8 mouse cellular contexts compared by ENCODE assay signal in the genomic region with DNA sequence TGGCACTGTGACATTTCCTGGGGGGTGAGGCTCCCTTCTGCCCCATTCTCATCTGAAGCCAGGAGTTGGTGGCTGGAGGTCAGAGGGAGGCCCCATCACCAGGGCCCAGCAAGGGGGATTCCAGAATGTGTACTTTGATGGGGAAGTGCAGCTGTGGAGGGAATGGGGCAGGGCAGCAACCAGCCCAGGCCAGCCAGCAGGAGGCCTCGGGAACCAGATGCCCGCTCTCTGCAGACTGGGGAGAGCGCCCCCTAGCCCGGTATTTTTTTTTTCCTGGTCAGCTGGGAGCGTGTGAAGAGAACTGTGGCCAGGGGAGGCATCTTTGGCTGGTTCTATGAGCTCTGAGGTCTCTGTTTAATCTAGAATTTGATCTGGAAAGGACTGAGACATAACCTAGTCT. TPM values are rescaled to one million over a fixed set of nuclear protein-coding genes. Genes with fewer than 3 reads are reported as not detected.
A peak's percentile ranks its signal among the peaks of the same experiment; 100 is the strongest.
DNase-seq lines count a peak whose midpoint lies in the region; ATAC-seq and TF ChIP-seq lines count a peak whose summit lies in the region.
"Had no signal": no experiment of that assay in that cellular context is flagged by ENCODE, and none has a peak within 500 bp of the region (broad histone marks: within the 10 kb centered on the region; RNA-seq: fewer than 3 reads in every experiment).

No protein-coding gene starts in this region.

- no peaks in the 10 kb centered on the region for H3K36me3 ChIP-seq in kidney, adult 2 months (ENCODE audit: control insufficient read depth, insufficient read depth, low read length)
- H3K36me3 ChIP-seq in spleen, adult 2 months (ENCODE audit: control insufficient read depth, insufficient read depth, low read length): no peaks in the 10 kb centered on the region

- DNase-seq in kidney, adult 2 months: no peak
- no peak for DNase-seq in kidney, adult 18-20 months
- no peak for DNase-seq in spleen, adult 2 months (ENCODE audit: low read depth in 1 of 2, low spot score in 2 of 2)
- no peak for DNase-seq in spleen, postnatal 14 days (ENCODE audit: low spot score in 2 of 2)
- DNase-seq in retina, embryonic 14.5 days (ENCODE audit: low spot score): peak; percentile 68

- H3K4me3 ChIP-seq in kidney, adult 2 months (ENCODE audit: insufficient read depth, low read depth, low read length): no peak overlapping the region
- H3K4me3 ChIP-seq in spleen, adult 2 months (ENCODE audit: extremely low read depth, insufficient read depth, insufficient read length): no peak overlapping the region
- no peak overlapping the region for H3K4me3 ChIP-seq in bone marrow, adult 2 months (replicated peaks; ENCODE audit: control insufficient read depth, low read depth, low read length)
- H3K4me3 ChIP-seq: megakaryocyte, embryonic 14.5 days had no signal

- H3K4me1 ChIP-seq in kidney, adult 2 months (ENCODE audit: control insufficient read depth, insufficient read depth, low read length): no peaks in the 10 kb centered on the region
- H3K4me1 ChIP-seq in spleen, adult 2 months (ENCODE audit: control insufficient read depth, insufficient read depth, insufficient read length): no peaks in the 10 kb centered on the region; the same call in none of the 2 replicates
- no peaks in the 10 kb centered on the region for H3K4me1 ChIP-seq in bone marrow, adult 2 months (ENCODE audit: control insufficient read depth, insufficient read depth, low read length)

- H3K27ac ChIP-seq in kidney, adult 2 months (ENCODE audit: insufficient read depth, low read depth, low read length): no peak overlapping the region
- H3K27ac ChIP-seq in spleen, adult 2 months (ENCODE audit: insufficient read depth, low read length): no peak overlapping the region
- H3K27ac ChIP-seq in bone marrow, adult 2 months (ENCODE audit: control insufficient read depth, insufficient read depth, low read depth, low read length, poor library complexity): no peak overlapping the region

- peaks cover 4% of the 10 kb centered on the region; the same call in 1 of the 2 replicates for H3K27me3 ChIP-seq in kidney, adult 2 months (replicated peaks; ENCODE audit: control insufficient read depth, insufficient read depth, low read length)
- peaks cover 10% of the 10 kb centered on the region for H3K27me3 ChIP-seq in spleen, adult 2 months (ENCODE audit: control insufficient read depth, insufficient read depth, low read length)

- peak; percentile 31; the same call in 1 of the 2 replicates for TF ChIP-seq CTCF in kidney, adult 2 months (conservative IDR thresholded peaks at IDR 0.05; ENCODE audit: insufficient read depth, insufficient read length, low read depth, low read length)
- 0 out of 2 replicates have a peak, but pooled peaks have one; percentile 10 for TF ChIP-seq CTCF in spleen, adult 2 months (IDR thresholded peaks at IDR 0.05; ENCODE audit: extremely low read depth, insufficient read depth, insufficient read length, insufficient replicate concordance)
- TF ChIP-seq CTCF in bone marrow, adult 2 months (IDR thresholded peaks at IDR 0.05; ENCODE audit: control insufficient read depth, insufficient read depth, low read length): peak; percentile 16; the same call in 1 of the 2 replicates

- no peak for TF ChIP-seq POLR2A in kidney, adult 2 months (IDR thresholded peaks at IDR 0.05; ENCODE audit: low read depth, low read length)
- TF ChIP-seq POLR2A in spleen, adult 2 months (IDR thresholded peaks at IDR 0.05; ENCODE audit: low read depth, low read length): no peak
- TF ChIP-seq POLR2A in bone marrow, adult 2 months (IDR thresholded peaks at IDR 0.05; ENCODE audit: borderline replicate concordance, control insufficient read depth, low read depth, low read length): no peak

- no peak for ATAC-seq in activated CD4-positive, CD25-positive, alpha-beta regulatory T cell, adult 4 months

- WGBS in kidney, adult 2 months: 24% methylated on average over 5 of the region's 5 CpGs
- 36% methylated on average over 5 of the region's 5 CpGs for WGBS in spleen, adult 2 months
- 16% methylated on average over 5 of the region's 5 CpGs for WGBS in bone marrow, adult 2 months

RNA-seq across cellular contexts. Expression of a gene that starts 4.1 kb away (rescaled TPM):
- polyA plus RNA-seq in kidney, adult 2 months (2012; rRNA removed): 0.27 and 0.48 TPM in 2 replicates
- 1.9 and 2.0 TPM in 2 replicates for polyA plus RNA-seq in spleen, adult 2 months (2012; rRNA removed)
- polyA plus RNA-seq in bone marrow, adult 2 months (2011; ENCODE audit: insufficient read depth, insufficient read length, low replicate concordance, missing spikeins): not detected in 2 replicates
- not detected for polyA plus RNA-seq in activated CD4-positive, CD25-positive, alpha-beta regulatory T cell, adult 4 months (2017; shearing (Covaris generic))

RNA-seq across cellular contexts. Expression of a gene that starts 15.5 kb away (rescaled TPM):
- polyA plus RNA-seq in kidney, adult 2 months (2012; rRNA removed): 1.2 TPM in 2 replicates
- polyA plus RNA-seq in spleen, adult 2 months (2012; rRNA removed): 3.1 and 3.2 TPM in 2 replicates
- polyA plus RNA-seq in bone marrow, adult 2 months (2011; ENCODE audit: insufficient read depth, insufficient read length, low replicate concordance, missing spikeins): not detected in 2 replicates
- under 1 TPM in 1 of 2 experiments, not detected in 1; 0.53 TPM for polyA plus RNA-seq in activated CD4-positive, CD25-positive, alpha-beta regulatory T cell, adult 4 months (2017; shearing (Covaris generic))

RNA-seq across cellular contexts. Expression of a gene that starts 26.8 kb away (rescaled TPM):
- polyA plus RNA-seq in kidney, adult 2 months (2012; rRNA removed): 2.9 TPM in 2 replicates
- 0.06 and 0.18 TPM in 2 replicates for polyA plus RNA-seq in spleen, adult 2 months (2012; rRNA removed)
- polyA plus RNA-seq in bone marrow, adult 2 months (2011; ENCODE audit: insufficient read depth, insufficient read length, low replicate concordance, missing spikeins): 0.52 TPM in 1 of 2 replicates, not detected in the other
- polyA plus RNA-seq in activated CD4-positive, CD25-positive, alpha-beta regulatory T cell, adult 4 months (2017; shearing (Covaris generic)): not detected
